Mouse (Mus musculus): ENCODE data around the gene Marcksl1. TPM values are rescaled to one million over a fixed set of nuclear protein-coding genes. Genes with fewer than 3 reads are reported as not detected.

Gene Marcksl1
- total RNA-seq (2021): 10 to 100 TPM; 72.5 to 76.6 TPM
- long read RNA-seq, transcript Marcksl1-201 (2 exons, 1,605 nt): major isoform, 194 of 197 reads
- long read RNA-seq, partial matches to known transcripts: 2 of 197 reads
- long read RNA-seq, other reads (novel, unspliced or antisense): 1 of 197 reads

DNA sequence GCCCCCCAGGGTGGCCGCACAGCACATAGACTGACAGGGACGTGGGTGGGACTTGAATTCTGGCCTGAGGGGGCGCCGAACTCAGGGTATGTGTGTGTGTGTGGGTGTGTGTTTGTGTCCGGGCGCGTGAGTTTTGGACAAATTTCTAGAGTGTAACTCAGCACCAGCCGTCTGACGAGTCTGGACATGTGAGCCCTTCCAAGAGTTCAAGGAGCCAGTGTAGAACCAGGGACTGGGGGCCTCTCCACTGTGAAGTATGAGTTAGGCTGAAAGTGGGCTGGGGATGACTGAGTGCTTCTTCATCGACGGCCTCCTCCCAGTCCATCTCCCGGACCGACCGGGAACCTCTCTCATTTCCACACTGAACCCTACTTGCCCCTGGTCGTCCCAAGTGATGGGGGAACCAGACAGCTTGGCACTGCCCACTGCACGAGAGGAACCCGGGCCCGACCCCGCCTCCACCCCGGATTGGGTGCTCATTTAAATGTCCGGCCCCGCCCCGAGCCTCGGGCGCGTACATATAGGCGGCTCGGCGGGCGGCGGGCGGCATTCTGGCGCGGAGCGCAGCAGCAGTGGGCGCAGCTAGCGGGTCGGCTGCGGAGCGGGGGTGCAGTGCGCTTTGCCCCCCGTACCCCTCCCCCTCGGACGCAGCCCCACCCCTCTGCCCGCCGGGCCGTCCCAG lies at the start of gene Marcksl1:
Marcksl1 (plus strand) TSS at position 496 of the 682 bp plus-strand sequence.
- peak in 1 of 2 experiments; percentile 73 for DNase-seq (ENCODE audit: low spot score in 2 of 2)

DNA sequence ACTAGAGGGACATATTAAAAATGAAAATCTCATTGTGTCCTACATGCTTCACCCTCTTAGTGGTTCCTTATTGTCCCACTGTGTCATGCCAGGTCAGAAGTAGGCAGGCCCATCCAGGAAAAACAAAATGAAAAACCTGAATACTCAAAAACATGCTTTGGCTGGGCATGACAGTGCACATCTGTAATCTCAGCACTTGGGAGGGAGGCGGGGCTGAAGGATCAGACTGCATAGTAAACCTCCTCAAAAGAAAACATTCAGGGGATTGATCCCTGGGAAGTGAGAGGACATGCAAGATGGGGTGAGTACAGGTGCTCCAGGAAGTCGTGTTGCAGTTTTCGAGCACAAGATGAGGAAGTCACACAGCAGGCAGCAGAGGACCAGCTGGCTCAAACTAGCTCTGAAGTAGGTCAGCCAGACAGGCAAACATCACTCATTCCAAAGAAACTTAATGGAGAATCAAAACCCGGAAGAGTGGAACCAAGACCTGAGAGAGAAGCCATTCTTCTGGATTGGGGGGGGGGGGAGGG lies 49.0 kb upstream of the Marcksl1 start:
- DNase-seq (ENCODE audit: low spot score in 2 of 2): no peak

DNA sequence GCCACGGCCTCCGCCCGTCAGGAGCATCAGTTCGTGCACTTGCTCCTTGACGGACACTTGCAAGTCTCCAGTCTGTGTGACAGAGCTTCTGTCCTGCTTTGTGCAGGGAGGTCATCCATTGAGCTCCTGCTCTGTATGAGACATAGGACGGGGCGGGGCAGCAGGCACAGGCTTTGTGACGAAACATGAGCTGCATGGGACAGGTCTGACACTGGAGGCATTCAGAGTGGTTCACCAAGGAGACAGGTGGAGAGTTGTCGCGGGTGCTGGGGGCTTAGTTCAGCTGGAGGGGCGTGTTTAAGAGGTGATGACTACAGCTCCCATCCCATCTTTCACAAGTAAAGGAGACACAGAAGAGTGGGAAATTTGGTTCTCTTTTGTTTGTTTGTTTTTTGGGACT lies 37.3 kb upstream of the Marcksl1 start:
- DNase-seq (ENCODE audit: low spot score in 2 of 2): no peak

DNA sequence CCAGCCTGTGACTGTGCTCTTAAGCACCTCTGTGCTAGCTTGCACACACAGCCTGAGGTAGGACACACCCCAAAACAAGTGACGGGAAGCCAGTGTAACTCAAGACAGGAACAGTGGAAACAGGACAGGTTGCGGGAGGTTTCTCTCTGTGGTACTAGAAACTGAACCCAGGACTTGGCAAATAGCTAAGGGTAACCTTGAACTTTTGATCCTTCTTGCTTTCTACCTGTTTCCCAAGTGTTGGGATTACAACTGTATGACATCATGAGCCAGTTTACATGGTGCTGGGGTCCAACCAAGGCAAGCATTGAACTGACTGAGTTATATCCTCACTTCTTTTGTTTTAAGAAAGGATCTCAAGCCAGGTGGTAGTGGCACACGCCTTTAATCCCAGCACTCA lies 33.5 kb upstream of the Marcksl1 start:
- DNase-seq (ENCODE audit: low spot score in 2 of 2): no peak

GRCm38 (mm10) chr4:129481090-129481489 lies 32.3 kb upstream of the Marcksl1 start:
- DNase-seq (ENCODE audit: low spot score in 2 of 2): peak; percentile 50 to 69

DNA sequence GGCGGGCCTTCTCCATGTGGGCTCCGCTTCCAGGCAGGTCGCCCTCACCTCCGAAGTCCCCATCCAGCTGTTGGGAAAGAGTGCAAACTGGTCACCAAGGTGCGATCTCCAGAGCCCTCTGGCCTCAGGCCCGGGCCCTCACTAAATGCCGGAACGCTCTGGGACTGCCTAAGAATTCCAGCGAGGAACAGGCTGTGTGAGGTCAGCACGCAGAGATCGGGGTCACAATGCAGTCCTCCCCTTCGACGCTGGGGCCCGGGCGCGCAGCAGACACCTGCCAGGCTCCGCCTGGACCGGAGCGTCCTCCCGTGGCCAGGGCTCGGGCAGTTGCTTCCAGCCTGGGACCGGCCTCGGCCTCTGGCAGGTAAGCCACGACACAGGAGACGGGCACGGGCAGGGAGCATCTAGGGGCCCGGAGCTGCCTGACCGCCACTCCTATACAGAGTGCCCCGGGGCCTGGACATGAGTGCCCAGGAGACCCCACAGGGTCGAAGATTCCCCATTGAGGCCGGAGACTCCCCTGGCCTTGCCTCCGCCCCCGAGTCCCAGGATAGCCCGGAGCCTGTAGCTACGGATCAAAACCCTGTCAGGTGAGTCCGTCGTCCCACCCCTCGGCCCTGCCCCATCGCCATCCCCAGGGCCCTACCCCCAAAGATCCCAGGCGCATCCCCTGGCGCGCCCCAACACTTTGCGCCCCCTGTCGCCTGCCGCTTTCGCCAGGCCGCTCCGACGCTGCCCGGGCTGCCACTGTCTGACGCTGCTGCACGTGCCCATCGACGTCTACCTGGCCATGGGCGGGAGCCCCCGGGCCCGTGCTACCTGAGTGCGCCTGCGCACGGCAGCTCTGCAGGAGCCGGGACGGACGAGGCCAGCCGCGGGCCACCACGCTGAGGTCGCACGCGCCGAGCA lies 22.2 kb upstream of the Marcksl1 start, which contains the start of the genes Tssk3 and Fam229a:
Tssk3 (minus strand) TSS at position 51 of the 909 bp plus-strand sequence.
Fam229a (plus strand) TSS at position 219 of the 909 bp plus-strand sequence.
- peak in 1 of 2 experiments; percentile 34 for DNase-seq (ENCODE audit: low spot score in 2 of 2)

DNA sequence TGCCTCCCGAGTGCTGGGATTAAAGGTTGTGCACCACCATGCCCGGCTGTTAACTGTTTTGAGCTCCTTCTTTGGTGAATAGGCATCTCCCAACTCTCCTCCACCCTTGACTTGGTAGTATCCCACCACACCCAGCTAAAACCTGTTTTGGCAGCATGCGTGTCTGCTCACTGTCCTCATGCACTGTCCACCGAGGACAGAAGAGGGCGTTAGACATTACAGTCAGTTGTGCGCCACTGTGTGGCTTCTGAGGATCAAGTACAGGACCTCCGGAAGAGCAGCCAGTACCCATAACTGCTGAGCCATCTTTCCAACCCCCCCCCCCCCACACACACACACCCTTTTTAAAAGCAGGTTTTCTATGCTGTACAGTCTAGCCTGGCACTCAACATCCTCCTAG lies 18.7 kb upstream of the Marcksl1 start:
- DNase-seq (ENCODE audit: low spot score in 2 of 2): no peak

- DNase-seq (ENCODE audit: low spot score in 2 of 2): peak in 1 of 2 experiments; percentile 67
Observed at GRCm38 (mm10) chr4:129495672-129496562, 17.5 kb upstream of the Marcksl1 start.

DNA sequence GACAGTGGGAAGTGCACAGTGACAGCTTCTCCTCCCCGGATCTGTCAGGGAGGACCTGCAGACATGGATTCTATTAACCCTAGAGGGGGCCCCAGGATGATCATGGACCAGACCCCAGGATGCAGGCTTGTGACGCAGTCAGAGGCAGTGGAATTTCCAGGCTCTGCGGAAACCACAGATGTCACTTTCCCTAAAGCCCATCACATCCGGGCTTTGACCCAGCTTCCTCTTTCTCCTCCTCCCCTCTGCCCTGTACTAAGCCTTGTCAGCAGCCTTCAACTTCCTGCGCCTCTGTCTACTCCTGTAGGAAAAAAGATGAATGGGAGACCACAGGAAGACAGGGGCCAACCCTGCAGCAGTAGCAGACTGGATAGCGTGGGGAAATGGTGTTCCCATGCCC lies 16.8 kb upstream of the Marcksl1 start:
- DNase-seq (ENCODE audit: low spot score in 2 of 2): no peak

GRCm38 (mm10) chr4:129498941-129499340 lies 14.4 kb upstream of the Marcksl1 start:
- no peak for DNase-seq (ENCODE audit: low spot score in 2 of 2)

DNA sequence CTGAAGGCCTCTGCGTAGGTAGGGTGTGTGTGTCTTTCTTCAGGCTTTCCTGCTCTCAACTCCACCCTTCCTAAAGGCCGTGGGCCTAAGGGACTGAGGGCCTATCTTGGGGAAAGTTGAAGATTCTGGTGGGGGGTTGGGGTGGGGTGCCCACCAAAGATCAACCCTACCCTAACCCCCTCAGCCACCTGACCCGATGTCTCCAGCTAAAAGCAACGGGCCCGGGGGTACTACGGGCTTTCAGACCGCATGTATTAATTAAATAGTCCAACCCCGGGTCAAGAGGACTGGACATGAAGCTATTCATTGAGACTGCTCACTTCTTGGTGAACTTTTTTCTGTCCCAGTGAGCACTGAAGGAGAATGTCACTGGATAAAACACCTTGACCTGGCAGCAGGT lies 13.4 kb upstream of the Marcksl1 start:
- no peak for DNase-seq (ENCODE audit: low spot score in 2 of 2)

- peak in 1 of 2 experiments; percentile 60 for DNase-seq (ENCODE audit: low spot score in 2 of 2)
Observed at GRCm38 (mm10) chr4:129500607-129501566, 12.5 kb upstream of the Marcksl1 start.

- no peak for DNase-seq (ENCODE audit: low spot score in 2 of 2)
Observed at GRCm38 (mm10) chr4:129502327-129502888, 11.0 kb upstream of the Marcksl1 start.

DNA sequence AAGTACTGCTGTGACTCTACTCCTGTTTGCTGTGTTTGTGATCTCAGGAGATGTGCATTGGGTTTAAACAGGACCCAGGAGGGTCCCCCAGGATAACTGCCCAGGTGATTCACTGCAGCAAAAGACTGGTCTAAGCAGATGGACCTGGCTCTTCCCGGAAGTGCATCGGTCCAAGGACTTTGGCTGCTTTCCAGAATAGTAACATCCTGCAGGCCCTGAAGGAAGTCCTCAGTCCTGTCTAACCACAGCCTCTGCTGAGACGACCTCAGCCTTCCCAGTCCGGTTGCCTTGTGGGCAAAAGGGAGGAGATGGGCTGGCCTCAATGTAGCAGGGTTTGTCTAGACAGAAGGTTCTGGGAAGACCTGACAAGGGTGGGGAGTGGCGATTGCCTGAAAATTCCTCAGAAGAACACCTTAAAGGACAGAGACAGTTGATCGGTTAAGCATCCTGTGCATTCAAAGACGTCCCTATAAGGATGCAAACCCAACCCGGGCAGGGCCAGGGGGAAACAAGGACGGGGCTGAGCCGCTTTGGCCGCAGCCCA lies 10.4 kb upstream of the Marcksl1 start:
- no peak for DNase-seq (ENCODE audit: low spot score in 2 of 2)

GRCm38 (mm10) chr4:129505511-129505910 lies 7.9 kb upstream of the Marcksl1 start:
- DNase-seq (ENCODE audit: low spot score in 2 of 2): no peak

- no peak for DNase-seq (ENCODE audit: low spot score in 2 of 2)
Observed at GRCm38 (mm10) chr4:129507434-129508236, 5.7 kb upstream of the Marcksl1 start.

GRCm38 (mm10) chr4:129508237-129508515 lies 5.2 kb upstream of the Marcksl1 start:
- no peak for DNase-seq (ENCODE audit: low spot score in 2 of 2)
